Mouse (Mus musculus): ENCODE results near the gene Fcrls. TPM values are rescaled to one million over a fixed set of nuclear protein-coding genes. Genes with fewer than 3 reads are reported as not detected.

Fcrls gene
- 11.3 and 14.1 TPM in 2 replicates for polyA plus RNA-seq (2015; fragmentation: Nextera tagmentation; extraction: Ambion mirVana)

DNA sequence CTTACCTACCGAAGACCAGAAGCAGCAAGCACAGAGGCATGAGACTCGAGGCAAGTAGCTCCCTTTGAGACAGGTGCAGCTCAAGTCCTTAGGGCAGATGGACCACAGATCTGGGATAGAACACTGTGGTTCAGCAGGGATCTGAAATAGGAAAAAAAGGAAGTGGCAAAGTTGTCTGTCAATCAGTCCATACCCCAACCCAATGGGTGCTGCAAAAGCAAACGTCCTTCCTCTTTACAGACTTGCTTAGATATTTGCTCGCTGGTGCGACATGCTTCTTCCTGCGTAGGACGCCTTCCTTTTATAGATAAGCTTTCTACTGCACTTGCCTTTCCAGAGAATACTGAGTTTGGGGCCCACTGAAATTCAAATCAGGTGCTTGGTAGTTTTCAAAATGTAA is at the start of gene Fcrls:
Gene Fcrls, minus strand, starts transcription at position 303 of the 400 bp plus-strand sequence.
- Histone ChIP-seq H3K4me1 (no peaks in the 10 kb centered on the region), H3K4me2 (no peak within 1 kb of the TSS), H3K9me3 (replicated peaks) (no peaks in the 10 kb centered on the region), H3K4me3 (replicated peaks) (no peak within 1 kb of the TSS), H3K36me3 (no peaks in the 10 kb centered on the region), H3K9ac (replicated peaks) (no peak within 1 kb of the TSS), H3K27ac (replicated peaks) (no peak within 1 kb of the TSS), H3K27me3 (replicated peaks) (no peaks in the 10 kb centered on the region)
- ATAC-seq (ENCODE audit: low FRiP score): no peak
- WGBS: 90% methylated on average over 7 of the region's 7 CpGs

DNA sequence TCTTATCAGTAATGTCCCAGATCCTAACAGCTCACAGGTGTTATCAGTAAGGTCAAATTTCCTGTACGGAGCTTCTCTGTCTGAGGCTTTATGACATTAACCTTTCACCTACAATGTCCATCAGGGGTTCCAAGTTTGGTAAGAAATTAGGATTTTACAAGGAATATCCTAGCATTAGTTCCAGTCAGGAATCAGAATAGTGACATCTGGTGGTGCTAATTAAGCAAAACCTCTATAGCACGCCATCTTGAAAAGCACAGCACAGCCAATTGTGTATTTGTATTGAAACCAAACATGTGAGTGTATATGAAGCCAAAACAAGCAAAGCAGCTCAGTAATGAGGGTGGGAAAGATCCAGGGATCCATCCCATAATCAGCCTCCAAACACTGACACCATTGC is 46.4 kb upstream of the Fcrls start:
- no peak overlapping the region for H3K4me2 ChIP-seq
- no peaks in the 10 kb centered on the region for H3K4me1 ChIP-seq
- no peaks in the 10 kb centered on the region for H3K27me3 ChIP-seq (replicated peaks)
- H3K9me3 ChIP-seq (replicated peaks): no peaks in the 10 kb centered on the region
- H3K27ac ChIP-seq (replicated peaks): no peak overlapping the region
- H3K36me3 ChIP-seq: no peaks in the 10 kb centered on the region
- H3K9ac ChIP-seq (replicated peaks): no peak overlapping the region
- ATAC-seq (ENCODE audit: low FRiP score): no peak
- 80% methylated on average over 2 of the region's 2 CpGs for WGBS
- H3K4me3 ChIP-seq (replicated peaks): no peak overlapping the region

GRCm38 (mm10) chr3:87299901-87300300 is 36.4 kb upstream of the Fcrls start:
- H3K4me2 ChIP-seq: no peak overlapping the region
- no peaks in the 10 kb centered on the region for H3K36me3 ChIP-seq
- H3K4me1 ChIP-seq: no peaks in the 10 kb centered on the region
- no peak overlapping the region for H3K9ac ChIP-seq (replicated peaks)
- no peaks in the 10 kb centered on the region for H3K27me3 ChIP-seq (replicated peaks)
- 89% methylated on average over 5 of the region's 5 CpGs for WGBS
- no peak overlapping the region for H3K27ac ChIP-seq (replicated peaks)
- H3K9me3 ChIP-seq (replicated peaks): no peaks in the 10 kb centered on the region
- no peak for ATAC-seq (ENCODE audit: low FRiP score)
- no peak overlapping the region for H3K4me3 ChIP-seq (replicated peaks)

GRCm38 (mm10) chr3:87274372-87274771 is 10.8 kb upstream of the Fcrls start:
- WGBS: 73% methylated on average over 2 of the region's 2 CpGs
- Histone ChIP-seq H3K36me3 (no peaks in the 10 kb centered on the region), H3K27ac (replicated peaks) (no peak overlapping the region), H3K27me3 (replicated peaks) (no peaks in the 10 kb centered on the region), H3K4me2 (no peak overlapping the region), H3K4me1 (no peaks in the 10 kb centered on the region), H3K4me3 (replicated peaks) (no peak overlapping the region), H3K9ac (replicated peaks) (no peak overlapping the region), H3K9me3 (replicated peaks) (no peaks in the 10 kb centered on the region)
- ATAC-seq (ENCODE audit: low FRiP score): no peak

GRCm38 (mm10) chr3:87266581-87266980 is 3.0 kb upstream of the Fcrls start:
- no peak for ATAC-seq (ENCODE audit: low FRiP score)
- Histone ChIP-seq H3K27me3 (replicated peaks) (no peaks in the 10 kb centered on the region), H3K4me2 (no peak overlapping the region), H3K36me3 (no peaks in the 10 kb centered on the region), H3K27ac (replicated peaks) (no peak overlapping the region), H3K9ac (replicated peaks) (no peak overlapping the region), H3K4me3 (replicated peaks) (no peak overlapping the region), H3K9me3 (replicated peaks) (no peaks in the 10 kb centered on the region), H3K4me1 (no peaks in the 10 kb centered on the region)
- WGBS: 78% methylated on average over 5 of the region's 5 CpGs

DNA sequence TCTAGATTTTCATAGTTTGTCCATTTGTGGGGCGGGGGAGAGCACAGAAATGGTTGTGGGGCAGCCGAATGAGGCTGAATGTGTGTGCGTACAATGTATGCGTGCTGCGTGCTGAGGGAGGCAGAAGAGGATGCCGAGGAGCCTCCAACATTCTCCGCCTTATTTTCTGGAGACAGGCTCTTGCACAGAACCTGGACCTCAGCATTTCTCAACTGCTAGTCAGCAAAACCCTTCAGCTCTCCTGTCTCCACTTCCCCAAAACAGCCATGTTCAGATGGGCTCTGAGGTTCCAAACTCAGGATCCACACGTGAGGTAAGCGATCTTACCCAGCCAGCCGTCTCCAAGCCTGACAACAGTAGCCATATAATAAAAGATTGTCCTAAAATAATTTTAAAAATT is 8.3 kb downstream of the Fcrls start:
- Histone ChIP-seq H3K27ac (replicated peaks) (no peak overlapping the region), H3K4me1 (no peaks in the 10 kb centered on the region), H3K36me3 (no peaks in the 10 kb centered on the region), H3K27me3 (replicated peaks) (no peaks in the 10 kb centered on the region), H3K4me3 (replicated peaks) (no peak overlapping the region), H3K4me2 (no peak overlapping the region), H3K9me3 (replicated peaks) (no peaks in the 10 kb centered on the region), H3K9ac (replicated peaks) (no peak overlapping the region)
- no peak for ATAC-seq (ENCODE audit: low FRiP score)
- 88% methylated on average over 10 of the region's 10 CpGs for WGBS

DNA sequence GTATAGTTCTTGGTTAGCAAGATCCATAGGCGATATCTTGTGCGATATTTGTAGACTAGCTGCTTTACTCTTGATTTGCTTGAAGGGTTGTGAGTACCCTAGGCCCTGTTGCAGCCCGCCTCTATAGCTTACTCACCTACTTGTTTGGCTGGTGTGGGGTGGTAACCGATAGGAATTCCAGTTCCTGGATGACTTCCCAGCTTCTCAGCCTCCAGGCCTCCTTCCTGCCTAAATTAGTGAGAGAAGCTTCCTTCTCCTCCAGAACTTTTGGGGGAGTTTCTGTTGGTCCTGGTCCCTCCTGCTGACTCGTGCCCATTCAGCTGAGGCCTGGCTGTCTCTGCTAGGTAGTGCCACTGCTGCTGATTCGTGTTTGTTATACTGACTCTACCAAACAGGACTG is 14.0 kb downstream of the Fcrls start:
- WGBS: 89% methylated on average over 6 of the region's 6 CpGs
- H3K9ac ChIP-seq (replicated peaks): no peak overlapping the region
- no peaks in the 10 kb centered on the region for H3K36me3 ChIP-seq

DNA sequence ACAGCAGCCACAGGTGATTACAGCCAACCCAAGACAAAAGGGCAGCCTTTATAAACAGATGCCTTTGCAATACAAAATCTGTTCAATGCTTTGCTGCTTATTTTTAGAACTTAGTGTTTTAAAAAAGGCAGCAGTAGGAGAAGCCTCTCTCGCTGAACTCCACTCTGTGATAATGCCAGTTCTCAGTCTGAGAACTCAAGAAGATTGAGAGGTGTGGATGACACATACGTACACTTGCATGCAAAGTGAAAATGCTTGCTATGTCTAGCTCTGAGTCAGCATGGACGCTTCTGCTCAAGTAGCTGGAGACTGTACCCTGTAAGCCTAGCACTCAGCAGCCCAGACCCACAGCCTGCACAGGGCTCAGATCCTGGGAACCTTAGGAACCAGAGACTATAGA is 16.2 kb downstream of the Fcrls start:
- Histone ChIP-seq H3K27me3 (replicated peaks) (no peaks in the 10 kb centered on the region), H3K36me3 (no peaks in the 10 kb centered on the region), H3K4me3 (replicated peaks) (no peak overlapping the region), H3K27ac (replicated peaks) (no peak overlapping the region), H3K9ac (replicated peaks) (no peak overlapping the region), H3K9me3 (replicated peaks) (no peaks in the 10 kb centered on the region), H3K4me2 (no peak overlapping the region), H3K4me1 (no peaks in the 10 kb centered on the region)
- WGBS: 80% methylated on average over 3 of the region's 3 CpGs
- ATAC-seq (ENCODE audit: low FRiP score): no peak

More for the DNA sequence above, 14.0 kb downstream of the Fcrls start:
- Histone ChIP-seq H3K4me2 (no peak overlapping the region), H3K27ac (replicated peaks) (no peak overlapping the region), H3K27me3 (replicated peaks) (no peaks in the 10 kb centered on the region), H3K4me1 (no peaks in the 10 kb centered on the region), H3K9me3 (replicated peaks) (no peaks in the 10 kb centered on the region), H3K4me3 (replicated peaks) (no peak overlapping the region)
- ATAC-seq (ENCODE audit: low FRiP score): no peak

GRCm38 (mm10) chr3:87243654-87244053 is 19.9 kb downstream of the Fcrls start:
- H3K36me3 ChIP-seq: no peaks in the 10 kb centered on the region
- H3K27me3 ChIP-seq (replicated peaks): no peaks in the 10 kb centered on the region
- no peak overlapping the region for H3K4me3 ChIP-seq (replicated peaks)
- ATAC-seq (ENCODE audit: low FRiP score): no peak
- H3K27ac ChIP-seq (replicated peaks): no peak overlapping the region
- H3K9ac ChIP-seq (replicated peaks): no peak overlapping the region
- no peaks in the 10 kb centered on the region for H3K9me3 ChIP-seq (replicated peaks)
- no peaks in the 10 kb centered on the region for H3K4me1 ChIP-seq
- WGBS: 5% methylated on average over 2 of the region's 2 CpGs
- H3K4me2 ChIP-seq: no peak overlapping the region

DNA sequence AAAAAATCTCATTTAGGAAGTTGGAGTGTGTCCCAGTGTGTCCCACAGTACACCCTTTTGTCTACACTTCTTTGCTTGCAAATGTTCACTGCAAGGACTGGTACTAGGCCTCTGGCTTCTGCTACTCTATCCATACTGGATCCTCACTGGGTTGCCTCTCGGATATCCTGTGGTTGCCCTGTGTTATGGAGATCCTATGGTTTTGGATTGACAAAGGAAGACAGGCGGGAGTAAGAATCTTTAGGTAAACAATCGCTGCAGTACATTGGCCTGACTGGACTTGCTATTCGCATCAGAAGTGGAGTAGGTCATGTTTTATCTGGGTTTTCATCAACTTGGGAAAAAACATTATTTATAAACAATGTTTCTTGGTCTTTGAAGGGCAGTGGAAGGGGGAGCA is 22.6 kb downstream of the Fcrls start:
- Histone ChIP-seq H3K27ac (replicated peaks) (no peak overlapping the region), H3K4me2 (no peak overlapping the region), H3K36me3 (no peaks in the 10 kb centered on the region), H3K9me3 (replicated peaks) (no peaks in the 10 kb centered on the region), H3K27me3 (replicated peaks) (no peaks in the 10 kb centered on the region), H3K4me1 (no peaks in the 10 kb centered on the region), H3K9ac (replicated peaks) (no peak overlapping the region), H3K4me3 (replicated peaks) (no peak overlapping the region)
- 80% methylated on average over 4 of the region's 4 CpGs for WGBS
- ATAC-seq (ENCODE audit: low FRiP score): no peak

DNA sequence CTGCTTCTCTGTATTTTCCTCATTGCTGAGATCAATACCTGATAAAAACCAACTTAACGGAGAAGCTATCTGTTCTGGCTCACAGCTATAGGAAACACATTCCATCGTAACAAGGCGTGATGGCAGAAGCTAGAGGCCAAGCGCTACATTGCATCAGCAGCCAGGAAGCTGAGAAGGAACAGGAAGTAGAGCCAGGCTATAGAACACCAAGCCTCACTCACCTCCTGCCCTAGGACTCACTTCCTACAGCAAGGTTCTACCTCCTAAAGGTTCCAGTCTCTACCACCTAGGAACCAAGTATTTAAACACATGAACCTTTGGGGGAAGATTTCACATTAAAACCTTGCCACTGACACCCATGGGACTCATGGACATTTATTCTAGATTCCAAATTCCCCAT is 39.9 kb downstream of the Fcrls start:
- no peak overlapping the region for H3K4me2 ChIP-seq
- no peaks in the 10 kb centered on the region for H3K4me1 ChIP-seq
- 89% methylated on average over 4 of the region's 4 CpGs for WGBS
- no peak overlapping the region for H3K9ac ChIP-seq (replicated peaks)
- no peak overlapping the region for H3K4me3 ChIP-seq (replicated peaks)
- H3K36me3 ChIP-seq: no peaks in the 10 kb centered on the region
- ATAC-seq (ENCODE audit: low FRiP score): no peak
- no peak overlapping the region for H3K27ac ChIP-seq (replicated peaks)
- H3K27me3 ChIP-seq (replicated peaks): no peaks in the 10 kb centered on the region
- H3K9me3 ChIP-seq (replicated peaks): no peaks in the 10 kb centered on the region

DNA sequence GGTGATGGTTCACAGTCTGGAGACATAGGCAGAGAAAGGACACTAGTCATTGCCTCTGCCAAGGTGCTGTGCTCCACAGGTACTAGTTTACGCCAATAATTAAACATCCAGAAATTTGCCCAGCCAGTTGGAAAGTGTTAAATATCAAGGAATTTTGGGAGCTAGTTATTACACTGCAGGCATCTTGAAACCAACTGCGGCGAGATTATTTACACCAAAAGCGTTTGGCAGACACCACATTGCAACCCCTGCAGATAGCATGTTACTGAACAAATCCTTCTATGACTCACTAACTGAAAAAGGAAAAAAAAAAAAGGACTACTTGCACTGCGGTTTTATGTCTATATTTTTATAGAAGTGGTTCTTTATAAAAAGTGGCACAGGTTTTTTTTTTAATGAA is 41.2 kb downstream of the Fcrls start:
- 86% methylated on average over 5 of the region's 5 CpGs for WGBS
- no peak overlapping the region for H3K4me3 ChIP-seq (replicated peaks)
- H3K27me3 ChIP-seq (replicated peaks): no peaks in the 10 kb centered on the region
- H3K27ac ChIP-seq (replicated peaks): no peak overlapping the region
- no peaks in the 10 kb centered on the region for H3K36me3 ChIP-seq
- H3K9ac ChIP-seq (replicated peaks): no peak overlapping the region
- no peaks in the 10 kb centered on the region for H3K4me1 ChIP-seq
- no peaks in the 10 kb centered on the region for H3K9me3 ChIP-seq (replicated peaks)
- H3K4me2 ChIP-seq: no peak overlapping the region
- no peak for ATAC-seq (ENCODE audit: low FRiP score)

DNA sequence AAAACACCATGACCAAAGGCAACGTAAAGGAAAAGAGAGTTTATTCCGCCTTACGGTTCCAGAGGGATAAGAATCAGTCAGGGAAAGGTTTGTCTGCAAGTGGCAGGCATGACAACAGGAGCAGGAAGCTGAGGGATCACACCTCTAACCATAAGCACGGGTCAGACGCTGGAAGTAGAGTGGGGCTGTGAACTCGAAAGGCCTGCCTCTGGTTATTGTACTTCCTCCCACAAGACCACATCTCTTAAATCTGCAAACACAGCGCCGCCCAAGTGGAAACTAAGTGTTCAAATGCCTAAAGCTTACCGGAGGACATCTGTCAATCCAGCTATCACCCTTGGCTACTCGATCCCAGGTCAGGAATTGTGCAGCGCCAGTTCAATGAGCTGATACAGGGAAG is 48.4 kb downstream of the Fcrls start:
- no peaks in the 10 kb centered on the region for H3K9me3 ChIP-seq (replicated peaks)
- H3K4me3 ChIP-seq (replicated peaks): no peak overlapping the region
- H3K9ac ChIP-seq (replicated peaks): no peak overlapping the region
- H3K27me3 ChIP-seq (replicated peaks): no peaks in the 10 kb centered on the region
- no peak overlapping the region for H3K27ac ChIP-seq (replicated peaks)
- no peak for ATAC-seq (ENCODE audit: low FRiP score)
- H3K4me1 ChIP-seq: no peaks in the 10 kb centered on the region
- no peak overlapping the region for H3K4me2 ChIP-seq
- no peaks in the 10 kb centered on the region for H3K36me3 ChIP-seq
- 73% methylated on average over 11 of the region's 11 CpGs for WGBS

All from neural tube, embryonic 15.5 days (tissue).